In genomic region chr2:34801516-34802482, GRCm38 (mm10) we compare ENCODE assay signal across 8 mouse cellular contexts. TPM values are rescaled to one million over a fixed set of nuclear protein-coding genes. Genes with fewer than 3 reads are reported as not detected.
DNase-seq lines count a peak whose midpoint lies in the region; ATAC-seq and TF ChIP-seq lines count a peak whose summit lies in the region.

No protein-coding gene starts in this region.

- DNase-seq in brain, embryonic 14.5 days (ENCODE audit: low read depth), result peak; percentile 100
- peak; percentile 95 for DNase-seq in liver, adult 2 months (ENCODE audit: extremely low read depth, low read depth, low spot score)
- peak; percentile 99 for DNase-seq in splenic B cell, adult 2 months (ENCODE audit: low read depth, low spot score)

- H3ac ChIP-seq in C2C12 (ENCODE audit: control insufficient read depth, insufficient read length, low read depth) (peak overlapping the region; percentile 81), myocyte (ENCODE audit: control insufficient read depth, insufficient read length) (peak overlapping the region; percentile 37)

- H3K27me3 ChIP-seq in C2C12 (ENCODE audit: control insufficient read depth, insufficient read depth, insufficient read length), result no peaks in the 10 kb centered on the region
- H3K27me3 ChIP-seq in erythroblast, embryonic 14.5 days (ENCODE audit: control insufficient read depth), result no peaks in the 10 kb centered on the region
- no peaks in the 10 kb centered on the region for H3K27me3 ChIP-seq in heart, embryonic 11.5 days (ENCODE audit: control insufficient read depth, insufficient read depth, low read length)
- no peaks in the 10 kb centered on the region for H3K27me3 ChIP-seq in kidney, embryonic 16.5 days (ENCODE audit: insufficient read depth, low read length)
- H3K27me3 ChIP-seq in liver, adult 2 months (ENCODE audit: control insufficient read depth, insufficient read depth, low read length), result no peaks in the 10 kb centered on the region
- H3K27me3 ChIP-seq in myocyte (ENCODE audit: control insufficient read depth, insufficient read depth, insufficient read length), result no peaks in the 10 kb centered on the region
- H3K27me3 ChIP-seq in splenic B cell, adult 2 months (ENCODE audit: control insufficient read depth, insufficient read depth, low read length, poor library complexity, severe bottlenecking), result no peaks in the 10 kb centered on the region

- peak overlapping the region; percentile 81 for H3K9ac ChIP-seq in heart, embryonic 11.5 days (ENCODE audit: low read depth, low read length)
- H3K9ac ChIP-seq in kidney, embryonic 16.5 days (replicated peaks; ENCODE audit: low read length), result peak overlapping the region; percentile 84
- peak overlapping the region; percentile 90 for H3K9ac ChIP-seq in liver, adult 2 months (ENCODE audit: low read depth, low read length)

- peak overlapping the region; percentile 90 for H3K27ac ChIP-seq in heart, embryonic 11.5 days (ENCODE audit: low read depth, low read length)
- H3K27ac ChIP-seq in kidney, embryonic 16.5 days (ENCODE audit: low read length), result peak overlapping the region; percentile 91
- H3K27ac ChIP-seq in liver, adult 2 months (replicated peaks; ENCODE audit: insufficient read depth, low read depth, low read length), result peak overlapping the region; percentile 73

- H3K4me3 ChIP-seq in C2C12 (ENCODE audit: insufficient read depth, poor library complexity, severe bottlenecking), result peak overlapping the region; percentile 87
- peak overlapping the region; percentile 76 for H3K4me3 ChIP-seq in erythroblast, embryonic 14.5 days (replicated peaks)
- H3K4me3 ChIP-seq in heart, embryonic 11.5 days (ENCODE audit: low read depth, low read length), result peak overlapping the region; percentile 69
- peak overlapping the region; percentile 72 for H3K4me3 ChIP-seq in kidney, embryonic 16.5 days (ENCODE audit: low read length)
- H3K4me3 ChIP-seq in liver, adult 2 months (ENCODE audit: insufficient read depth, low read depth, low read length), result peak overlapping the region; percentile 91
- H3K4me3 ChIP-seq in myocyte, result peak overlapping the region; percentile 51

- peaks cover 42% of the 10 kb centered on the region for H3K79me3 ChIP-seq in C2C12 (ENCODE audit: low read depth)

- H3K9me3 ChIP-seq in erythroblast, embryonic 14.5 days (ENCODE audit: control insufficient read depth, low read length), result no peaks in the 10 kb centered on the region
- no peaks in the 10 kb centered on the region for H3K9me3 ChIP-seq in heart, embryonic 11.5 days (replicated peaks; ENCODE audit: control insufficient read depth, low read length)
- no peaks in the 10 kb centered on the region for H3K9me3 ChIP-seq in kidney, embryonic 16.5 days (ENCODE audit: low read length)

- no peak for TF ChIP-seq CTCF in C2C12 (IDR thresholded peaks at IDR 0.05; ENCODE audit: control insufficient read depth, insufficient read depth, insufficient read length)
- no peak for TF ChIP-seq CTCF in brain, embryonic 14.5 days (IDR thresholded peaks at IDR 0.05; ENCODE audit: borderline replicate concordance, extremely low read depth, insufficient read depth, insufficient read length)
- TF ChIP-seq CTCF in liver, adult 2 months (IDR thresholded peaks at IDR 0.05; ENCODE audit: low read depth, low read length), result no peak

- WGBS in heart, embryonic 11.5 days (ENCODE audit: insufficient replicate concordance), result 5% methylated on average over 39 of the region's 39 CpGs
- WGBS in kidney, embryonic 16.5 days, result 5% methylated on average over 39 of the region's 39 CpGs
- whole genome bisulfite sequencing in liver, adult 2 months, result 4% methylated on average over 39 of the region's 39 CpGs

- peaks cover 81% of the 10 kb centered on the region for H3K4me1 ChIP-seq in erythroblast, embryonic 14.5 days (ENCODE audit: control insufficient read depth)
- peaks cover 6% of the 10 kb centered on the region; the same call in 1 of the 2 replicates for H3K4me1 ChIP-seq in heart, embryonic 11.5 days (ENCODE audit: control insufficient read depth, insufficient read depth, low read length)
- peaks cover 30% of the 10 kb centered on the region for H3K4me1 ChIP-seq in kidney, embryonic 16.5 days (ENCODE audit: insufficient read depth, low read length)
- H3K4me1 ChIP-seq in liver, adult 2 months (ENCODE audit: control insufficient read depth, insufficient read depth, low read length), result peaks cover 18% of the 10 kb centered on the region

- TF ChIP-seq POLR2A in brain, embryonic 14.5 days (IDR thresholded peaks at IDR 0.05; ENCODE audit: borderline replicate concordance, extremely low read depth, insufficient read depth, insufficient read length, poor library complexity, severe bottlenecking), result peak; percentile 70; the same call in 1 of the 2 replicates
- TF ChIP-seq POLR2A in liver, adult 2 months (IDR thresholded peaks at IDR 0.05; ENCODE audit: extremely low read depth, insufficient read depth, low read length), result peak; percentile 83
- peak; percentile 92 for TF ChIP-seq POLR2A in myocyte (IDR thresholded peaks at IDR 0.05; ENCODE audit: insufficient read length, low read depth)

- H3K36me3 ChIP-seq in C2C12 (ENCODE audit: control insufficient read depth, insufficient read depth) (peaks cover 26% of the 10 kb centered on the region), myocyte (ENCODE audit: control insufficient read depth, insufficient read depth) (no peaks in the 10 kb centered on the region)
- peaks cover 38% of the 10 kb centered on the region for H3K36me3 ChIP-seq in erythroblast, embryonic 14.5 days (ENCODE audit: control insufficient read depth)
- 0 out of 2 replicates have a peak, but pooled peaks cover under 1% of the 10 kb centered on the region for H3K36me3 ChIP-seq in heart, embryonic 11.5 days (ENCODE audit: control insufficient read depth, insufficient read depth, low read length)
- H3K36me3 ChIP-seq in kidney, embryonic 16.5 days (ENCODE audit: insufficient read depth, low read length), result 0 out of 2 replicates have a peak, but pooled peaks cover 3% of the 10 kb centered on the region
- H3K36me3 ChIP-seq in liver, adult 2 months (ENCODE audit: control insufficient read depth, insufficient read depth, low read length), result peaks cover 10% of the 10 kb centered on the region
- peaks cover 4% of the 10 kb centered on the region; the same call in 1 of the 2 replicates for H3K36me3 ChIP-seq in splenic B cell, adult 2 months (ENCODE audit: control insufficient read depth, insufficient read depth, low read length, poor library complexity, severe bottlenecking)

- H3K79me2 ChIP-seq in C2C12 (ENCODE audit: control insufficient read depth, insufficient read depth) (peaks cover 60% of the 10 kb centered on the region), myocyte (ENCODE audit: control insufficient read depth, insufficient read depth) (peaks cover 42% of the 10 kb centered on the region)
- peaks cover 17% of the 10 kb centered on the region; the same call in 1 of the 2 replicates for H3K79me2 ChIP-seq in liver, adult 2 months (ENCODE audit: control insufficient read depth, insufficient read depth, low read length)

- peak overlapping the region; percentile 50 for H3K4me2 ChIP-seq in heart, embryonic 11.5 days
- H3K4me2 ChIP-seq in kidney, embryonic 16.5 days (replicated peaks; ENCODE audit: low read depth, low read length), result peak overlapping the region; percentile 44
- H3K4me2 ChIP-seq in myocyte (ENCODE audit: low read depth), result peak overlapping the region; percentile 41

- ATAC-seq in heart, embryonic 11.5 days (replicated peaks; ENCODE audit: insufficient number of reproducible peaks, low FRiP score, low TSS enrichment), result peak; percentile 94
- peak; percentile 95 for ATAC-seq in kidney, embryonic 16.5 days (ENCODE audit: low FRiP score, low TSS enrichment)

RNA-seq across cellular contexts. Expression of gene Rabepk, which starts 2.1 kb away (rescaled TPM):
- polyA plus RNA-seq in C2C12 (2012; fragmentation: generic; extraction: Trizol) (59.9 TPM), myocyte (2012; fragmentation: generic; extraction: Trizol) (65.3 TPM)
- 18.6 and 21.0 TPM in 2 replicates for polyA plus RNA-seq in brain, embryonic 14.5 days (2012; rRNA removed)
- polyA plus RNA-seq in erythroblast, embryonic 14.5 days (2012), result 0.81 and 1.1 TPM in 2 replicates
- polyA plus RNA-seq in heart, embryonic 11.5 days (2014; fragmentation: Nextera tagmentation; extraction: Ambion mirVana), result 29.2 and 29.7 TPM in 2 replicates
- polyA plus RNA-seq in kidney, embryonic 16.5 days (2015; fragmentation: Nextera tagmentation; extraction: Ambion mirVana), result 38.9 and 39.0 TPM in 2 replicates
- total RNA-seq in liver, adult 2 months (2014; rRNA removed), result 12.1 and 14.8 TPM in 2 replicates
- 12.7 and 14.7 TPM in 2 replicates for polyA plus RNA-seq in liver, adult 2 months (2012; rRNA removed)

RNA-seq across cellular contexts. Expression of gene Fbxw2, which starts 24.3 kb away (rescaled TPM):
- polyA plus RNA-seq in C2C12 (2012; fragmentation: generic; extraction: Trizol) (43.7 TPM), myocyte (2012; fragmentation: generic; extraction: Trizol) (43.9 TPM)
- polyA plus RNA-seq in brain, embryonic 14.5 days (2012; rRNA removed), result 60.9 and 67.3 TPM in 2 replicates
- polyA plus RNA-seq in erythroblast, embryonic 14.5 days (2012), result 3.9 and 5.1 TPM in 2 replicates
- 46.9 and 61.2 TPM in 2 replicates for polyA plus RNA-seq in heart, embryonic 11.5 days (2014; fragmentation: Nextera tagmentation; extraction: Ambion mirVana)
- 81.7 and 82.0 TPM in 2 replicates for polyA plus RNA-seq in kidney, embryonic 16.5 days (2015; fragmentation: Nextera tagmentation; extraction: Ambion mirVana)
- total RNA-seq in liver, adult 2 months (2014; rRNA removed), result 49.9 and 51.9 TPM in 2 replicates
- polyA plus RNA-seq in liver, adult 2 months (2012; rRNA removed), result 24.2 and 28.1 TPM in 2 replicates

RNA-seq across cellular contexts. Expression of gene Hspa5, which starts 30.0 kb away (rescaled TPM):
- polyA plus RNA-seq in C2C12 (2012; fragmentation: generic; extraction: Trizol) (520 TPM), myocyte (2012; fragmentation: generic; extraction: Trizol) (451 TPM)
- polyA plus RNA-seq in brain, embryonic 14.5 days (2012; rRNA removed), result 361 and 367 TPM in 2 replicates
- 8.1 and 12.3 TPM in 2 replicates for polyA plus RNA-seq in erythroblast, embryonic 14.5 days (2012)
- 931 and 1,133 TPM in 2 replicates for polyA plus RNA-seq in heart, embryonic 11.5 days (2014; fragmentation: Nextera tagmentation; extraction: Ambion mirVana)
- 983 and 1,090 TPM in 2 replicates for polyA plus RNA-seq in kidney, embryonic 16.5 days (2015; fragmentation: Nextera tagmentation; extraction: Ambion mirVana)
- 843 and 1,003 TPM in 2 replicates for total RNA-seq in liver, adult 2 months (2014; rRNA removed)
- polyA plus RNA-seq in liver, adult 2 months (2012; rRNA removed), result 1,344 and 1,475 TPM in 2 replicates

RNA-seq across cellular contexts. Expression of gene Gm34653, which starts 31.0 kb away (rescaled TPM):
- polyA plus RNA-seq in C2C12 (2012; fragmentation: generic; extraction: Trizol) (0.04 TPM), myocyte (2012; fragmentation: generic; extraction: Trizol) (not detected)
- polyA plus RNA-seq in brain, embryonic 14.5 days (2012; rRNA removed), result 0.06 TPM in 1 of 2 replicates, not detected in the other
- polyA plus RNA-seq in erythroblast, embryonic 14.5 days (2012), result not detected in 2 replicates
- polyA plus RNA-seq in heart, embryonic 11.5 days (2014; fragmentation: Nextera tagmentation; extraction: Ambion mirVana), result not detected in 2 replicates
- polyA plus RNA-seq in kidney, embryonic 16.5 days (2015; fragmentation: Nextera tagmentation; extraction: Ambion mirVana), result 0.10 TPM in 1 of 2 replicates, not detected in the other
- 0.09 and 0.13 TPM in 2 replicates for total RNA-seq in liver, adult 2 months (2014; rRNA removed)
- polyA plus RNA-seq in liver, adult 2 months (2012; rRNA removed), result not detected in 2 replicates

RNA-seq across cellular contexts. Expression of gene Gapvd1, which starts 46.8 kb away (rescaled TPM):
- polyA plus RNA-seq in C2C12 (2012; fragmentation: generic; extraction: Trizol) (23.6 TPM), myocyte (2012; fragmentation: generic; extraction: Trizol) (28.3 TPM)
- polyA plus RNA-seq in brain, embryonic 14.5 days (2012; rRNA removed), result 40.0 and 61.7 TPM in 2 replicates
- polyA plus RNA-seq in erythroblast, embryonic 14.5 days (2012), result 3.0 and 5.0 TPM in 2 replicates
- polyA plus RNA-seq in heart, embryonic 11.5 days (2014; fragmentation: Nextera tagmentation; extraction: Ambion mirVana), result 65.0 and 70.8 TPM in 2 replicates
- 76.3 and 89.8 TPM in 2 replicates for polyA plus RNA-seq in kidney, embryonic 16.5 days (2015; fragmentation: Nextera tagmentation; extraction: Ambion mirVana)
- total RNA-seq in liver, adult 2 months (2014; rRNA removed), result 32.4 and 37.1 TPM in 2 replicates
- polyA plus RNA-seq in liver, adult 2 months (2012; rRNA removed), result 9.2 and 10.6 TPM in 2 replicates

Comparison
In these comparisons a context has a peak if more than half of its experiments do, and no peak if none do; other contexts are left out.
1. Peak in every context shown above with its lines: DNase-seq, ATAC-seq, H3K4me3 ChIP-seq and H3K27ac ChIP-seq.
2. RNA of gene Hspa5, which starts 30.0 kb away (polyA plus RNA-seq): 1,344 to 1,475 TPM in liver, adult 2 months, 983 to 1,090 TPM in kidney, embryonic 16.5 days, 931 to 1,133 TPM in heart, embryonic 11.5 days, 520 TPM in C2C12 (single experiment), 451 TPM in myocyte (single experiment) and 361 to 367 TPM in brain, embryonic 14.5 days; 8.1 to 12.3 TPM in erythroblast, embryonic 14.5 days; every median in the first group is over 10 times any median in the second.